Mouse (Mus musculus) lung, adult 18-20 months (tissue): ENCODE measurements at regions not wholly inside any gene's neighbourhood (a gene's known extent, or its start where the extent isn't known, plus 50 kb on each side); places are given as distances from the start of the nearest gene placed in this dataset.
"Not testable (repeated sequence)": the region's sequence is repeated elsewhere in the genome, so short reads cannot be mapped to it uniquely, and the experiment has no call there.

Source experiments
- DNase-seq, 2 experiments: peaks; one replicate each; pipeline ENCODE4 v3.0.0; 2022; ENCODE audit warnings: mixed read lengths in 2 of 2

GRCm38 (mm10) chr4:124395069-124395965 is 215.3 kb downstream of the 3100002H09Rik start:
- DNase-seq = no peak

GRCm38 (mm10) chr4:124393595-124393994 is 217.0 kb downstream of the 3100002H09Rik start:
- no peak for DNase-seq

GRCm38 (mm10) chr4:124389067-124389466 is 221.5 kb downstream of the 3100002H09Rik start:
- no peak for DNase-seq

- DNase-seq = no peak
Observed at GRCm38 (mm10) chr4:124385106-124386055, 225.2 kb downstream of the 3100002H09Rik start.

GRCm38 (mm10) chr4:124376504-124376903 is 234.1 kb downstream of the 3100002H09Rik start:
- DNase-seq = no peak

- no peak for DNase-seq
Observed at GRCm38 (mm10) chr4:124375581-124375980, 235.0 kb downstream of the 3100002H09Rik start.

- no peak for DNase-seq
Observed at GRCm38 (mm10) chr4:124368831-124369230, 241.8 kb downstream of the 3100002H09Rik start.

- no peak for DNase-seq
Observed at GRCm38 (mm10) chr4:124368085-124368484, 242.5 kb downstream of the 3100002H09Rik start.

- DNase-seq = no peak
Observed at GRCm38 (mm10) chr4:124360578-124360908, 250.1 kb downstream of the 3100002H09Rik start.

- DNase-seq = no peak
Observed at GRCm38 (mm10) chr4:124359707-124360577, 250.7 kb downstream of the 3100002H09Rik start.

GRCm38 (mm10) chr4:124358456-124358855 is 252.1 kb downstream of the 3100002H09Rik start:
- not testable (repeated sequence) for DNase-seq

GRCm38 (mm10) chr4:124350361-124350760 is 260.2 kb downstream of the 3100002H09Rik start:
- no peak for DNase-seq

- no peak for DNase-seq
Observed at GRCm38 (mm10) chr4:124349610-124350295, 260.9 kb downstream of the 3100002H09Rik start.

GRCm38 (mm10) chr4:124349055-124349454 is 261.5 kb downstream of the 3100002H09Rik start:
- no peak for DNase-seq

- no peak for DNase-seq
Observed at GRCm38 (mm10) chr4:124340073-124340472, 270.5 kb downstream of the 3100002H09Rik start.

GRCm38 (mm10) chr4:124335726-124336125 is 274.9 kb downstream of the 3100002H09Rik start:
- DNase-seq = no peak

GRCm38 (mm10) chr4:124332974-124333373 is 277.6 kb downstream of the 3100002H09Rik start:
- no peak for DNase-seq

- no peak for DNase-seq
Observed at GRCm38 (mm10) chr4:124332416-124332815, 278.2 kb downstream of the 3100002H09Rik start.

GRCm38 (mm10) chr4:124329107-124329771 is 281.4 kb downstream of the 3100002H09Rik start:
- no peak for DNase-seq

- DNase-seq = no peak
Observed at GRCm38 (mm10) chr4:124326301-124326700, 284.3 kb downstream of the 3100002H09Rik start.

GRCm38 (mm10) chr4:124323589-124323988 is 287.0 kb downstream of the 3100002H09Rik start:
- DNase-seq = no peak
